Mouse (Mus musculus): Measurements from ENCODE around the gene Mpzl3. TPM values are rescaled to one million over a fixed set of nuclear protein-coding genes. Genes with fewer than 3 reads are reported as not detected.

The Mpzl3 gene
- 2.5 TPM in 2 replicates for total RNA-seq (2014; rRNA removed)
- polyA plus RNA-seq (2015; fragmentation: Nextera tagmentation; extraction: Ambion mirVana), result 1.1 and 1.3 TPM in 2 replicates

GRCm38 (mm10) chr9:45055082-45055713 lies at the start of gene Mpzl3:
Gene Mpzl3, plus strand, starts transcription at chr9:45055186.
- no peaks in the 10 kb centered on the region for H3K9me3 ChIP-seq (ENCODE audit: low read length)
- peak; percentile 98 for ATAC-seq (ENCODE audit: low FRiP score)
- H3K4me1 ChIP-seq (ENCODE audit: insufficient read depth, low read length), result no peaks in the 10 kb centered on the region
- peak; percentile 36 for TF ChIP-seq CTCF (IDR thresholded peaks at IDR 0.05)
- WGBS, result under 1% methylated on average over 33 of the region's 33 CpGs
- no peaks in the 10 kb centered on the region for H3K36me3 ChIP-seq (ENCODE audit: insufficient read depth, low read length)
- peak within 1 kb of the TSS; percentile 44 for H3K4me2 ChIP-seq (ENCODE audit: low read depth, low read length, poor library complexity, severe bottlenecking)
- peak within 1 kb of the TSS; percentile 58 for H3K4me3 ChIP-seq (ENCODE audit: low read depth, low read length)
- DNase-seq (ENCODE audit: low spot score), result peak; percentile 97
- H3K27ac ChIP-seq (ENCODE audit: low read depth, low read length), result peak within 1 kb of the TSS; percentile 100
- H3K9ac ChIP-seq (replicated peaks; ENCODE audit: low read length, poor library complexity, severe bottlenecking), result peak within 1 kb of the TSS; percentile 75
- H3K27me3 ChIP-seq (ENCODE audit: insufficient read depth, low read length), result peaks cover 10% of the 10 kb centered on the region; the same call in 1 of the 2 replicates

- H3K36me3 ChIP-seq (ENCODE audit: insufficient read depth, low read length), result no peaks in the 10 kb centered on the region
- no peak overlapping the region for H3K4me3 ChIP-seq (ENCODE audit: low read depth, low read length)
- ATAC-seq (ENCODE audit: low FRiP score), result no peak
- H3K9me3 ChIP-seq (ENCODE audit: low read length), result no peaks in the 10 kb centered on the region
- WGBS, result 76% methylated on average over 12 of the region's 12 CpGs
- no peak for TF ChIP-seq CTCF (IDR thresholded peaks at IDR 0.05)
- no peak overlapping the region for H3K27ac ChIP-seq (ENCODE audit: low read depth, low read length)
- H3K27me3 ChIP-seq (ENCODE audit: insufficient read depth, low read length), result no peaks in the 10 kb centered on the region
- H3K4me1 ChIP-seq (ENCODE audit: insufficient read depth, low read length), result no peaks in the 10 kb centered on the region
- no peak overlapping the region for H3K9ac ChIP-seq (replicated peaks; ENCODE audit: low read length, poor library complexity, severe bottlenecking)
- no peak for DNase-seq (ENCODE audit: low spot score)
- no peak overlapping the region for H3K4me2 ChIP-seq (ENCODE audit: low read depth, low read length, poor library complexity, severe bottlenecking)
Observed at GRCm38 (mm10) chr9:45007404-45007803, 47.6 kb upstream of the Mpzl3 start.

GRCm38 (mm10) chr9:45008342-45008741 lies 46.6 kb upstream of the Mpzl3 start:
- no peak for TF ChIP-seq CTCF (IDR thresholded peaks at IDR 0.05)
- 46% methylated on average over 4 of the region's 4 CpGs for WGBS
- H3K36me3 ChIP-seq (ENCODE audit: insufficient read depth, low read length), result no peaks in the 10 kb centered on the region

GRCm38 (mm10) chr9:45009180-45010078 lies 45.6 kb upstream of the Mpzl3 start, which contains the start of gene Cd3e:
Gene Cd3e, minus strand, starts transcription at chr9:45009627.
- H3K27me3 ChIP-seq (ENCODE audit: insufficient read depth, low read length), result no peaks in the 10 kb centered on the region
- H3K9ac ChIP-seq (replicated peaks; ENCODE audit: low read length, poor library complexity, severe bottlenecking), result no peak within 1 kb of the TSS
- no peaks in the 10 kb centered on the region for H3K36me3 ChIP-seq (ENCODE audit: insufficient read depth, low read length)
- H3K9me3 ChIP-seq (ENCODE audit: low read length), result no peaks in the 10 kb centered on the region
- WGBS, result 77% methylated on average over 19 of the region's 19 CpGs
- no peak within 1 kb of the TSS for H3K27ac ChIP-seq (ENCODE audit: low read depth, low read length)
- H3K4me2 ChIP-seq (ENCODE audit: low read depth, low read length, poor library complexity, severe bottlenecking), result no peak within 1 kb of the TSS
- DNase-seq (ENCODE audit: low spot score) (no peak), ATAC-seq (ENCODE audit: low FRiP score) (no peak)
- H3K4me1 ChIP-seq (ENCODE audit: insufficient read depth, low read length), result no peaks in the 10 kb centered on the region
- H3K4me3 ChIP-seq (ENCODE audit: low read depth, low read length), result no peak within 1 kb of the TSS
- TF ChIP-seq CTCF (IDR thresholded peaks at IDR 0.05), result no peak

More at GRCm38 (mm10) chr9:45008342-45008741, 46.6 kb upstream of the Mpzl3 start:
- no peak for DNase-seq (ENCODE audit: low spot score)
- Histone ChIP-seq H3K4me1 (ENCODE audit: insufficient read depth, low read length) (no peaks in the 10 kb centered on the region), H3K27me3 (ENCODE audit: insufficient read depth, low read length) (no peaks in the 10 kb centered on the region), H3K9ac (replicated peaks; ENCODE audit: low read length, poor library complexity, severe bottlenecking) (no peak overlapping the region), H3K9me3 (ENCODE audit: low read length) (no peaks in the 10 kb centered on the region), H3K4me3 (ENCODE audit: low read depth, low read length) (no peak overlapping the region), H3K27ac (ENCODE audit: low read depth, low read length) (no peak overlapping the region), H3K4me2 (ENCODE audit: low read depth, low read length, poor library complexity, severe bottlenecking) (no peak overlapping the region)
- ATAC-seq (ENCODE audit: low FRiP score), result no peak

GRCm38 (mm10) chr9:45010461-45010860 lies 44.5 kb upstream of the Mpzl3 start:
- 77% methylated on average over 4 of the region's 4 CpGs for WGBS
- Histone ChIP-seq H3K9ac (replicated peaks; ENCODE audit: low read length, poor library complexity, severe bottlenecking) (no peak overlapping the region), H3K4me2 (ENCODE audit: low read depth, low read length, poor library complexity, severe bottlenecking) (no peak overlapping the region), H3K27me3 (ENCODE audit: insufficient read depth, low read length) (no peaks in the 10 kb centered on the region), H3K27ac (ENCODE audit: low read depth, low read length) (no peak overlapping the region), H3K4me3 (ENCODE audit: low read depth, low read length) (no peak overlapping the region), H3K9me3 (ENCODE audit: low read length) (no peaks in the 10 kb centered on the region), H3K4me1 (ENCODE audit: insufficient read depth, low read length) (no peaks in the 10 kb centered on the region), H3K36me3 (ENCODE audit: insufficient read depth, low read length) (no peaks in the 10 kb centered on the region)
- DNase-seq (ENCODE audit: low spot score) (no peak), ATAC-seq (ENCODE audit: low FRiP score) (no peak)
- no peak for TF ChIP-seq CTCF (IDR thresholded peaks at IDR 0.05)

- H3K27ac ChIP-seq (ENCODE audit: low read depth, low read length), result no peak overlapping the region
- no peak for ATAC-seq (ENCODE audit: low FRiP score)
- no peak for DNase-seq (ENCODE audit: low spot score)
- 49% methylated on average over 6 of the region's 6 CpGs for WGBS
- H3K27me3 ChIP-seq (ENCODE audit: insufficient read depth, low read length), result no peaks in the 10 kb centered on the region
- H3K4me1 ChIP-seq (ENCODE audit: insufficient read depth, low read length), result no peaks in the 10 kb centered on the region
- no peak overlapping the region for H3K4me3 ChIP-seq (ENCODE audit: low read depth, low read length)
- H3K9me3 ChIP-seq (ENCODE audit: low read length), result no peaks in the 10 kb centered on the region
- H3K36me3 ChIP-seq (ENCODE audit: insufficient read depth, low read length), result no peaks in the 10 kb centered on the region
- no peak overlapping the region for H3K9ac ChIP-seq (replicated peaks; ENCODE audit: low read length, poor library complexity, severe bottlenecking)
- no peak for TF ChIP-seq CTCF (IDR thresholded peaks at IDR 0.05)
- no peak overlapping the region for H3K4me2 ChIP-seq (ENCODE audit: low read depth, low read length, poor library complexity, severe bottlenecking)
Observed at GRCm38 (mm10) chr9:45011291-45011690, 43.7 kb upstream of the Mpzl3 start.

Measured in midbrain, postnatal 0 days (tissue).